Mouse (Mus musculus) embryonic facial prominence, embryonic 11.5 days (tissue): ENCODE data around the gene Arnt. TPM values are rescaled to one million over a fixed set of nuclear protein-coding genes. Genes with fewer than 3 reads are reported as not detected.
"Not testable (repeated sequence)": the region's sequence is repeated elsewhere in the genome, so short reads cannot be mapped to it uniquely, and the experiment has no call there.

Source experiments
- ATAC-seq: fragments of 200-750 bp; cut with Nextera tagmentation; replicated peaks from 2 replicates; pipeline ENCODE4 v1.8.0; 2017; ENCODE audit warnings: low read depth; ENCODE audit not compliant: insufficient number of reproducible peaks, low FRiP score, low TSS enrichment
- DNase-seq: peaks from one replicate; pipeline ENCODE4 v3.0.0-alpha.2; 2015; ENCODE audit warnings: low spot score
- H3K27ac ChIP-seq: fragments of 300-500 bp; sonication (generic); replicated peaks from 2 replicates; pipeline ENCODE4 v1.5.1; 2014; ENCODE audit warnings: mild to moderate bottlenecking, low read depth, low read length, control low read depth
- H3K27me3 ChIP-seq: fragments of 300-500 bp; sonication (generic); 2 replicates; pipeline ENCODE4 v1.6.1; 2014; ENCODE audit warnings: mild to moderate bottlenecking, low read length, moderate library complexity, mixed read lengths; ENCODE audit not compliant: control insufficient read depth, insufficient read depth
- H3K36me3 ChIP-seq: fragments of 300-500 bp; sonication (generic); replicated peaks from 2 replicates; pipeline ENCODE4 v1.6.1; 2014; ENCODE audit warnings: low read depth, mild to moderate bottlenecking, low read length, moderate library complexity, mixed read lengths; ENCODE audit not compliant: control insufficient read depth, insufficient read depth
- H3K4me1 ChIP-seq: fragments of 300-500 bp; sonication (generic); 2 replicates; pipeline ENCODE4 v1.6.1; 2014; ENCODE audit warnings: low read length, mixed read lengths; ENCODE audit not compliant: control insufficient read depth, insufficient read depth
- H3K4me2 ChIP-seq: fragments of 300-500 bp; sonication (generic); 2 replicates; pipeline ENCODE4 v1.6.1; 2014; ENCODE audit warnings: low read depth, mild to moderate bottlenecking, control low read depth, low read length, moderate library complexity
- H3K4me3 ChIP-seq: fragments of 300-500 bp; sonication (generic); 2 replicates; pipeline ENCODE4 v1.5.1; 2014; ENCODE audit warnings: low read depth, low read length, control low read depth
- H3K9ac ChIP-seq: fragments of 300-500 bp; sonication (generic); replicated peaks from 2 replicates; pipeline ENCODE4 v1.6.1; 2014; ENCODE audit warnings: mild to moderate bottlenecking, control low read depth, low read length
- H3K9me3 ChIP-seq: fragments of 300-500 bp; sonication (generic); replicated peaks from 2 replicates; pipeline ENCODE4 v1.6.1; 2016; ENCODE audit warnings: mild to moderate bottlenecking, low read length, inconsistent platforms, mixed read lengths; ENCODE audit not compliant: control insufficient read depth
- WGBS: fragments of 180-500 bp; shearing (Covaris S2); extraction: QIAGEN DNeasy Blood & Tissue Kit; methylation state at CpG from one replicate; pipeline ENCODE4 v1.1.7; 2014; 5-methylcytosine and 5-hydroxymethylcytosine counted together
- polyA plus RNA-seq: library from polyadenylated mRNA; unstranded; fragments of >200 nt; fragmentation: Nextera tagmentation; extraction: Ambion mirVana; gene quantifications from 2 replicates; pipeline ENCODE4 v1.2.1, GENCODE M21; 2014

The Arnt gene
- polyA plus RNA-seq, 1 experiment from 2014 or later = 29.3 TPM

GRCm38 (mm10) chr3:95426476-95426875 is 7.7 kb upstream of the Arnt start:
- H3K9ac ChIP-seq, ATAC-seq, H3K4me3 ChIP-seq, H3K9me3 ChIP-seq, H3K4me2 ChIP-seq, DNase-seq, H3K36me3 ChIP-seq, H3K4me1 ChIP-seq, H3K27ac ChIP-seq, H3K27me3 ChIP-seq: not testable (repeated sequence)
- 92% methylated on average over 5 of the region's 5 CpGs for WGBS

GRCm38 (mm10) chr3:95427117-95427890 is 6.9 kb upstream of the Arnt start:
- H3K4me2 ChIP-seq = peak overlapping the region; percentile 51
- not testable (repeated sequence) for H3K27ac ChIP-seq, H3K4me1 ChIP-seq, H3K27me3 ChIP-seq, H3K9ac ChIP-seq, DNase-seq, H3K36me3 ChIP-seq, H3K9me3 ChIP-seq
- WGBS = 55% methylated on average over 5 of the region's 33 CpGs
- peak overlapping the region; percentile 26; the same call in 1 of the 2 replicates for H3K4me3 ChIP-seq
- ATAC-seq = peak; percentile 79

GRCm38 (mm10) chr3:95427891-95428238 is 6.3 kb upstream of the Arnt start:
- 25% methylated on average over 14 of the region's 21 CpGs for WGBS
- H3K27ac ChIP-seq = not testable (repeated sequence)

GRCm38 (mm10) chr3:95428423-95428822 is 5.8 kb upstream of the Arnt start:
- not testable (repeated sequence) for H3K36me3 ChIP-seq, H3K27me3 ChIP-seq, H3K4me1 ChIP-seq, DNase-seq, H3K4me2 ChIP-seq, H3K27ac ChIP-seq, ATAC-seq, H3K4me3 ChIP-seq, H3K9ac ChIP-seq, H3K9me3 ChIP-seq
- WGBS = 77% methylated on average over 4 of the region's 11 CpGs

More at GRCm38 (mm10) chr3:95427891-95428238, 6.3 kb upstream of the Arnt start:
- Histone ChIP-seq H3K4me2 (peak overlapping the region; percentile 51), H3K4me3 (peak overlapping the region; percentile 26; the same call in 1 of the 2 replicates)
- not testable (repeated sequence) for H3K4me1 ChIP-seq, H3K9me3 ChIP-seq, H3K36me3 ChIP-seq, H3K27me3 ChIP-seq, DNase-seq, H3K9ac ChIP-seq
- 0 out of 2 replicates have a peak, but pooled peaks have one; percentile 3 for ATAC-seq

GRCm38 (mm10) chr3:95433301-95433915 is 780 bp upstream of the Arnt start:
- no peaks in the 10 kb centered on the region for H3K27me3 ChIP-seq
- H3K4me2 ChIP-seq = peak overlapping the region; percentile 14
- no peak overlapping the region for H3K9ac ChIP-seq
- 75% methylated on average over 10 of the region's 10 CpGs for WGBS
- no peaks in the 10 kb centered on the region for H3K4me1 ChIP-seq
- ATAC-seq = no peak
- H3K27ac ChIP-seq = no peak overlapping the region
- no peaks in the 10 kb centered on the region; the same call in 1 of the 2 replicates for H3K36me3 ChIP-seq
- DNase-seq = no peak
- H3K4me3 ChIP-seq = peak overlapping the region; percentile 79
- no peaks in the 10 kb centered on the region for H3K9me3 ChIP-seq

- DNase-seq = no peak
- Histone ChIP-seq H3K27me3 (no peaks in the 10 kb centered on the region), H3K4me3 (peak overlapping the region; percentile 79), H3K9me3 (no peaks in the 10 kb centered on the region), H3K4me2 (peak overlapping the region; percentile 60), H3K9ac (peak overlapping the region; percentile 75), H3K36me3 (no peaks in the 10 kb centered on the region; the same call in 1 of the 2 replicates), H3K4me1 (no peaks in the 10 kb centered on the region), H3K27ac (no peak overlapping the region)
- ATAC-seq = no peak
- WGBS = 3% methylated on average over 7 of the region's 7 CpGs
Observed at GRCm38 (mm10) chr3:95434983-95435370, 789 bp downstream of the Arnt start.

GRCm38 (mm10) chr3:95435561-95435960 is 1.4 kb downstream of the Arnt start:
- WGBS = 69% methylated on average over 1 of the region's 1 CpGs
- no peak overlapping the region for H3K9ac ChIP-seq
- no peaks in the 10 kb centered on the region for H3K9me3 ChIP-seq
- no peaks in the 10 kb centered on the region for H3K4me1 ChIP-seq
- no peak overlapping the region for H3K4me2 ChIP-seq
- H3K36me3 ChIP-seq = no peaks in the 10 kb centered on the region; the same call in 1 of the 2 replicates
- H3K27me3 ChIP-seq = no peaks in the 10 kb centered on the region
- ATAC-seq (no peak), DNase-seq (no peak)
- H3K27ac ChIP-seq = no peak overlapping the region
- no peak overlapping the region for H3K4me3 ChIP-seq

- not testable (repeated sequence) for DNase-seq, H3K9ac ChIP-seq, ATAC-seq, H3K4me3 ChIP-seq, H3K9me3 ChIP-seq, H3K4me2 ChIP-seq, H3K4me1 ChIP-seq, H3K27me3 ChIP-seq, H3K27ac ChIP-seq, H3K36me3 ChIP-seq
- WGBS = 95% methylated on average over 4 of the region's 4 CpGs
Observed at GRCm38 (mm10) chr3:95438636-95439035, 4.4 kb downstream of the Arnt start.
